ENCODE assay signal across 8 mouse cellular contexts in the genomic region with DNA sequence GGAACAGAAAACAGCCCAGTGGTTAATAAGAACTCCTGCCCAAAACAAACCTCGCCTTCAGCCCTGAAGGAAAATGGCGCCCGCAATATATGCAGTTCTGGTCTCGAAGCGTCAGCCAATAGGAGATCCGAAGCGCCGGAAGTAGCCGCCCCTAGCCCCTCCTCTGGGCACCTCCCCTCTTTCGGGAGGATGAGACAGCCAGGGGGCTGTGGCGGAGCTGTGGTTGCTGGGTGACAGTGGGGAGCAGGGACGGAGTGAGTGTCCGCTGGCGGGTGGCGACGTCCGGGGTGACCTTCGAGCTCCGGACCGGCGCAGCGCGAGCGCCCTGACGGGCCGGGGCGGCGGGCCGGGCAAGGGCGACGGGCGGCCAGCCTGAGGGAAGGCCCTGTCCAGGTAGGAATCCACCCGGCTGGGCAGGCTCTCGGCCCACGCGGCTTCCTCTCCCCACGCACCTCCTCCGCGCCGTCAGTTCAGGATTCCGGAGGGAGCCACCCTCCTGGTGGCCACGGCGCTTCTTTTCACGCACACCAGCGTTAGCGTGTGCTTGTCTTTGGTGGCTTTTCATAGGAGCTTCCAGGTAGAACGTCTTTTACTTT. TPM values are rescaled to one million over a fixed set of nuclear protein-coding genes. Genes with fewer than 3 reads are reported as not detected.
DNase-seq lines count a peak whose midpoint lies in the region; ATAC-seq and TF ChIP-seq lines count a peak whose summit lies in the region.

Mfn1 (plus strand) TSS at position 163 of the 596 bp plus-strand sequence.

- H3K4me2 ChIP-seq in embryonic facial prominence, embryonic 15.5 days (replicated peaks), result peak within 1 kb of the TSS; percentile 57
- peak within 1 kb of the TSS; percentile 48 for H3K4me2 ChIP-seq in limb, embryonic 14.5 days (replicated peaks; ENCODE audit: low read depth, low read length, severe bottlenecking)
- H3K4me2 ChIP-seq in midbrain, postnatal 0 days (ENCODE audit: low read depth, low read length, poor library complexity, severe bottlenecking), result peak within 1 kb of the TSS; percentile 54

- WGBS in bone marrow, adult 2 months, result 0% methylated on average over 47 of the region's 47 CpGs
- under 1% methylated on average over 47 of the region's 47 CpGs for whole genome bisulfite sequencing in embryonic facial prominence, embryonic 15.5 days
- 2% methylated on average over 45 of the region's 47 CpGs for WGBS in limb, embryonic 14.5 days
- 1% methylated on average over 44 of the region's 47 CpGs for WGBS in midbrain, postnatal 0 days

- peak within 1 kb of the TSS; percentile 78 for H3K9ac ChIP-seq in embryonic facial prominence, embryonic 15.5 days
- H3K9ac ChIP-seq in limb, embryonic 14.5 days (ENCODE audit: low read depth, low read length, severe bottlenecking), result peak within 1 kb of the TSS; percentile 62
- H3K9ac ChIP-seq in midbrain, postnatal 0 days (replicated peaks; ENCODE audit: low read length, poor library complexity, severe bottlenecking), result peak within 1 kb of the TSS; percentile 77

- peak within 1 kb of the TSS; percentile 93 for H3K4me3 ChIP-seq in bone marrow, adult 2 months (replicated peaks; ENCODE audit: control insufficient read depth, low read depth, low read length)
- peak within 1 kb of the TSS; percentile 84 for H3K4me3 ChIP-seq in embryonic facial prominence, embryonic 15.5 days (replicated peaks)
- H3K4me3 ChIP-seq in limb, embryonic 14.5 days (replicated peaks; ENCODE audit: low read length), result peak within 1 kb of the TSS; percentile 69
- peak within 1 kb of the TSS; percentile 91 for H3K4me3 ChIP-seq in midbrain, postnatal 0 days (ENCODE audit: low read depth, low read length)

- no peak for TF ChIP-seq CTCF in bone marrow, adult 2 months (IDR thresholded peaks at IDR 0.05; ENCODE audit: control insufficient read depth, insufficient read depth, low read length)
- peak; percentile 22 for TF ChIP-seq CTCF in midbrain, postnatal 0 days (IDR thresholded peaks at IDR 0.05)

- H3K27ac ChIP-seq in bone marrow, adult 2 months (ENCODE audit: control insufficient read depth, insufficient read depth, low read depth, low read length, poor library complexity), result peak within 1 kb of the TSS; percentile 75; the same call in 1 of the 2 replicates
- H3K27ac ChIP-seq in embryonic facial prominence, embryonic 15.5 days (replicated peaks), result peak within 1 kb of the TSS; percentile 71
- H3K27ac ChIP-seq in limb, embryonic 14.5 days (replicated peaks; ENCODE audit: low read depth, low read length), result 0 out of 2 replicates have a peak within 1 kb of the TSS, but pooled peaks have one; percentile 3
- H3K27ac ChIP-seq in midbrain, postnatal 0 days (ENCODE audit: low read depth, low read length), result peak within 1 kb of the TSS; percentile 77

- no peaks in the 10 kb centered on the region; the same call in 1 of the 2 replicates for H3K9me3 ChIP-seq in embryonic facial prominence, embryonic 15.5 days (replicated peaks)
- peaks cover 3% of the 10 kb centered on the region; the same call in 1 of the 2 replicates for H3K9me3 ChIP-seq in limb, embryonic 14.5 days (ENCODE audit: control insufficient read depth, low read length)
- no peaks in the 10 kb centered on the region for H3K9me3 ChIP-seq in midbrain, postnatal 0 days (ENCODE audit: low read length)

- H3K27me3 ChIP-seq in embryonic facial prominence, embryonic 15.5 days, result no peaks in the 10 kb centered on the region
- no peaks in the 10 kb centered on the region for H3K27me3 ChIP-seq in limb, embryonic 14.5 days (ENCODE audit: control insufficient read depth, insufficient read depth, low read length)
- no peaks in the 10 kb centered on the region for H3K27me3 ChIP-seq in midbrain, postnatal 0 days (ENCODE audit: insufficient read depth, low read length)

- peak; percentile 98 for ATAC-seq in embryonic facial prominence, embryonic 15.5 days (ENCODE audit: insufficient number of reproducible peaks, low FRiP score, low TSS enrichment, low read depth)
- ATAC-seq in limb, embryonic 14.5 days (ENCODE audit: low FRiP score, low read depth), result peak; percentile 99
- peak; percentile 99 for ATAC-seq in midbrain, postnatal 0 days (ENCODE audit: low FRiP score)

- H3K36me3 ChIP-seq in embryonic facial prominence, embryonic 15.5 days, result peaks cover 7% of the 10 kb centered on the region; the same call in 1 of the 2 replicates
- H3K36me3 ChIP-seq in limb, embryonic 14.5 days (ENCODE audit: control insufficient read depth, insufficient read depth, low read length), result peaks cover 19% of the 10 kb centered on the region
- peaks cover under 1% of the 10 kb centered on the region; the same call in 1 of the 2 replicates for H3K36me3 ChIP-seq in midbrain, postnatal 0 days (ENCODE audit: insufficient read depth, low read length)

- no peaks in the 10 kb centered on the region; the same call in 1 of the 2 replicates for H3K4me1 ChIP-seq in bone marrow, adult 2 months (ENCODE audit: control insufficient read depth, insufficient read depth, low read length)
- H3K4me1 ChIP-seq in embryonic facial prominence, embryonic 15.5 days, result 0 out of 2 replicates have a peak, but pooled peaks cover 3% of the 10 kb centered on the region
- H3K4me1 ChIP-seq in limb, embryonic 14.5 days (ENCODE audit: control insufficient read depth, insufficient read depth, low read length), result no peaks in the 10 kb centered on the region
- no peaks in the 10 kb centered on the region for H3K4me1 ChIP-seq in midbrain, postnatal 0 days (ENCODE audit: insufficient read depth, low read length)

- DNase-seq in 416B (ENCODE audit: low read depth), result peak; percentile 96
- DNase-seq in heart, adult 8-10 months (ENCODE audit: low spot score), result peak; percentile 97
- DNase-seq in kidney, adult 9 months, result peak; percentile 98
- peak; percentile 97 for DNase-seq in limb, embryonic 14.5 days (ENCODE audit: low spot score)
- DNase-seq in midbrain, postnatal 0 days (ENCODE audit: low spot score), result peak; percentile 97
- peak; percentile 81 to 86 for DNase-seq in spleen, postnatal 14 days (ENCODE audit: low spot score in 2 of 2)

- TF ChIP-seq POLR2A in bone marrow, adult 2 months (IDR thresholded peaks at IDR 0.05; ENCODE audit: borderline replicate concordance, control insufficient read depth, low read depth, low read length), result peak; percentile 50; the same call in 1 of the 2 replicates
- TF ChIP-seq POLR2A in limb, embryonic 14.5 days (IDR thresholded peaks at IDR 0.05; ENCODE audit: borderline replicate concordance, extremely low read depth, insufficient read depth, insufficient read length), result peak; percentile 76; the same call in 1 of the 2 replicates

RNA-seq across cellular contexts. Expression of gene Mfn1, which starts in this region (rescaled TPM):
- 20.9 and 23.4 TPM in 2 replicates for polyA plus RNA-seq in bone marrow, adult 2 months (2011; ENCODE audit: insufficient read depth, insufficient read length, low replicate concordance, missing spikeins)
- 27.2 and 33.8 TPM in 2 replicates for polyA plus RNA-seq in embryonic facial prominence, embryonic 15.5 days (2015; fragmentation: Nextera tagmentation; extraction: Ambion mirVana)
- total RNA-seq in heart, adult 8-10 months (2022), result 100 to 1,000 TPM; 446 to 480 (median 447) TPM
- 20.7 and 31.5 TPM in 2 replicates for polyA plus RNA-seq in limb, embryonic 14.5 days (2012; rRNA removed)
- polyA plus RNA-seq in limb, embryonic 14.5 days (2014; fragmentation: Nextera tagmentation; extraction: Ambion mirVana), result 22.9 and 28.7 TPM in 2 replicates
- total RNA-seq in midbrain, postnatal 0 days (2014; rRNA removed), result 27.5 and 37.8 TPM in 2 replicates
- 29.9 and 39.4 TPM in 2 replicates for polyA plus RNA-seq in midbrain, postnatal 0 days (2015; fragmentation: Nextera tagmentation; extraction: Ambion mirVana)

Comparison
In these comparisons a context has a peak if more than half of its experiments do, and no peak if none do; other contexts are left out.
1. Peak in every context shown above with its lines: DNase-seq, ATAC-seq, H3K4me3 ChIP-seq and H3K27ac ChIP-seq.
2. RNA of gene Mfn1 (total RNA-seq): 446 to 480 TPM in heart, adult 8-10 months; 27.5 to 37.8 TPM in midbrain, postnatal 0 days; every median in the first group is over 10 times any median in the second.
3. H3K27ac ChIP-seq: peak in every context shown above with its lines; median percentile 77 in midbrain, postnatal 0 days; 75 in bone marrow, adult 2 months; 71 in embryonic facial prominence, embryonic 15.5 days; 3 in limb, embryonic 14.5 days.